Mouse (Mus musculus) myocyte (in vitro differentiated cells): ENCODE results near the gene Nvl. TPM values are rescaled to one million over a fixed set of nuclear protein-coding genes. Genes with fewer than 3 reads are reported as not detected.

Experiments
- H3K27me3 ChIP-seq: one replicate; pipeline ENCODE4 v1.6.1; 2011; ENCODE audit not compliant: control insufficient read depth, insufficient read depth, insufficient read length
- H3K36me3 ChIP-seq: one replicate; pipeline ENCODE4 v1.6.1; 2011; ENCODE audit not compliant: control insufficient read depth, insufficient read depth
- H3K4me2 ChIP-seq: one replicate; pipeline ENCODE4 v1.6.1; 2011; ENCODE audit warnings: low read depth, control low read depth
- H3K4me3 ChIP-seq: one replicate; pipeline ENCODE4 v1.5.1; 2011; ENCODE audit warnings: mild to moderate bottlenecking, control low read depth, moderate library complexity
- H3K79me2 ChIP-seq: one replicate; pipeline ENCODE4 v1.6.1; 2011; ENCODE audit not compliant: control insufficient read depth, insufficient read depth
- H3ac ChIP-seq: one replicate; pipeline ENCODE4 v1.6.1; 2011; ENCODE audit not compliant: control insufficient read depth, insufficient read length
- CEBPB ChIP-seq: IDR thresholded peaks from 2 replicates; pipeline ENCODE4 v1.6.1; 2011; ENCODE audit warnings: mild to moderate bottlenecking, moderate library complexity; ENCODE audit not compliant: poor library complexity, insufficient read depth, severe bottlenecking
- E2F4 ChIP-seq: IDR thresholded peaks from one replicate; pipeline ENCODE4 v1.6.1; 2011; ENCODE audit warnings: mild to moderate bottlenecking, control low read depth, moderate library complexity; ENCODE audit not compliant: insufficient read depth
- MAX ChIP-seq: IDR thresholded peaks from one replicate; pipeline ENCODE4 v1.6.1; 2011; ENCODE audit warnings: low read depth, mild to moderate bottlenecking, control low read depth
- MYOD1 ChIP-seq, 3 experiments: IDR thresholded peaks; one replicate each; pipeline ENCODE4 v1.6.1; 2011; ENCODE audit warnings: control low read depth in 2 of 3, low read depth in 2 of 3, mild to moderate bottlenecking in 2 of 3, moderate library complexity in 1 of 3; ENCODE audit not compliant: insufficient read length in 2 of 3, control insufficient read depth in 1 of 3
- MYOG ChIP-seq, 3 experiments: IDR thresholded peaks; one replicate each; pipeline ENCODE4 v1.6.1; 2011; ENCODE audit warnings: control low read depth in 2 of 3, low read depth in 2 of 3, mild to moderate bottlenecking in 2 of 3; ENCODE audit not compliant: insufficient read length in 2 of 3, control insufficient read depth in 1 of 3, insufficient read depth in 1 of 3
- POLR2A ChIP-seq: IDR thresholded peaks from one replicate; pipeline ENCODE4 v1.6.1; 2011; ENCODE audit warnings: low read depth, mild to moderate bottlenecking, control low read depth, moderate library complexity; ENCODE audit not compliant: insufficient read length
- POLR2AphosphoS2 ChIP-seq: IDR thresholded peaks from one replicate; pipeline ENCODE4 v1.6.1; 2011; ENCODE audit warnings: low read depth, control low read depth; ENCODE audit not compliant: insufficient read length
- REST ChIP-seq: IDR thresholded peaks from one replicate; pipeline ENCODE4 v1.6.1; 2011; ENCODE audit warnings: mild to moderate bottlenecking, control low read depth, moderate library complexity; ENCODE audit not compliant: insufficient read depth, insufficient read length
- SRF ChIP-seq: IDR thresholded peaks from one replicate; pipeline ENCODE4 v1.6.1; 2011; ENCODE audit warnings: low read depth; ENCODE audit not compliant: control insufficient read depth, insufficient read length
- TCF12 ChIP-seq: IDR thresholded peaks from one replicate; pipeline ENCODE4 v1.6.1; 2011; ENCODE audit warnings: mild to moderate bottlenecking, control low read depth; ENCODE audit not compliant: poor library complexity, insufficient read depth, severe bottlenecking
- TCF3 ChIP-seq: IDR thresholded peaks from one replicate; pipeline ENCODE4 v1.6.1; 2011; ENCODE audit warnings: low read depth, control low read depth; ENCODE audit not compliant: insufficient read length
- USF1 ChIP-seq: IDR thresholded peaks from one replicate; pipeline ENCODE4 v1.6.1; 2011; ENCODE audit warnings: low read depth, mild to moderate bottlenecking, control low read depth, moderate library complexity
- polyA plus RNA-seq: library from polyadenylated mRNA; unstranded; fragments of >200 nt; fragmentation: generic; extraction: Trizol; gene quantifications from one replicate; pipeline ENCODE4 v1.2.1, GENCODE M21; 2012; ENCODE audit warnings: missing spikeins

The Nvl gene
- polyA plus RNA-seq, 1 experiment, result 7.8 TPM

DNA sequence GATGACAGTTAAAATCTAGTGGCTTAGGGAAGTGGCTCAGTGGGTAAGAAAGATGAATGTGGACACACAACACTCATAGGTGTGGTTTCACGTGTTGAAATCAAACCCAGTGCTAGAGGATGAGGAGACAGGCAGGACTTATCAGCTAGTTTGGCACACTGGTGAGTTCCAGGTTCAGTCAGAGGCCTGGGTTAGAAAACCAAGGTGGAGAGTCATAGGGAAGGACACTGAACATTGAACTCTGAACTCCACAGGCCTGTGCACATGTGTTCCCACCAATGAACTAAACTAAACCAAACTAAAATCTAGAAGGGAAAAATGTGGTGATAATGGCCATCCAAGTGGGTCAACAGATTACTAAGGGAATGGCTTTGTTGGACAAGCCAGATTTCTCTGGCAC is 96.5 kb downstream of the Nvl start:
- Histone ChIP-seq H3K4me2 (no peak overlapping the region), H3K4me3 (no peak overlapping the region), H3K79me2 (no peaks in the 10 kb centered on the region), H3ac (no peak overlapping the region), H3K36me3 (no peaks in the 10 kb centered on the region), H3K27me3 (peaks cover 14% of the 10 kb centered on the region)
- TF ChIP-seq REST, result no peak

GRCm38 (mm10) chr1:181039652-181040051 is 104.4 kb downstream of the Nvl start:
- TF ChIP-seq TCF12 (no peak), TCF3 (no peak), CEBPB (no peak), POLR2AphosphoS2 (no peak)
- Histone ChIP-seq H3K27me3 (peaks cover 8% of the 10 kb centered on the region), H3K4me2 (peak overlapping the region; percentile 48), H3ac (no peak overlapping the region), H3K79me2 (no peaks in the 10 kb centered on the region), H3K4me3 (no peak overlapping the region), H3K36me3 (no peaks in the 10 kb centered on the region)

GRCm38 (mm10) chr1:181037623-181038022 is 106.4 kb downstream of the Nvl start:
- Histone ChIP-seq H3K4me2 (no peak overlapping the region), H3K79me2 (no peaks in the 10 kb centered on the region), H3ac (no peak overlapping the region), H3K27me3 (peaks cover 8% of the 10 kb centered on the region), H3K4me3 (no peak overlapping the region), H3K36me3 (no peaks in the 10 kb centered on the region)
- TF ChIP-seq POLR2A, result no peak
- TF ChIP-seq MYOG (IDR thresholded peaks at IDR 0.05; ENCODE audit: control insufficient read depth in 1 of 3, insufficient read depth in 1 of 3, insufficient read length in 2 of 3, low read depth in 2 of 3), result no peak
- no peak for TF ChIP-seq POLR2AphosphoS2
- TF ChIP-seq MAX, result no peak
- no peak for TF ChIP-seq TCF3
- TF ChIP-seq SRF, result no peak
- TF ChIP-seq CEBPB, result no peak
- TF ChIP-seq REST, result no peak
- TF ChIP-seq USF1, result no peak
- no peak for TF ChIP-seq E2F4
- TF ChIP-seq TCF12, result no peak
- no peak for TF ChIP-seq MYOD1 (IDR thresholded peaks at IDR 0.05; ENCODE audit: control insufficient read depth in 1 of 3, insufficient read length in 2 of 3, low read depth in 2 of 3)

Other genes with a start within 250 kb of the Nvl start
- 52.6 TPM for gene Pycr2, start 239.9 kb downstream of the Nvl start, polyA plus RNA-seq
- 2.9 TPM for gene Lefty1, start 209.2 kb downstream of the Nvl start, polyA plus RNA-seq
- gene Tmem63a, start 201.9 kb downstream of the Nvl start, polyA plus RNA-seq, result 45.5 TPM
- gene Ephx1, start 123.3 kb downstream of the Nvl start, polyA plus RNA-seq, result 116 TPM
- gene 9130409I23Rik, start 93.0 kb downstream of the Nvl start, polyA plus RNA-seq, result not detected
- 56.8 TPM for gene Cnih4, start 489 bp upstream of the Nvl start, polyA plus RNA-seq
- 47.7 TPM for gene Wdr26, start 67.8 kb upstream of the Nvl start, polyA plus RNA-seq
- 0.37 TPM for gene Cnih3, start 208.4 kb upstream of the Nvl start, polyA plus RNA-seq